Mouse (Mus musculus) liver, postnatal 0 days (tissue): Measurements from ENCODE around the gene Nms. TPM values are rescaled to one million over a fixed set of nuclear protein-coding genes. Genes with fewer than 3 reads are reported as not detected.

Experiments
- ATAC-seq: fragments of 200-750 bp; cut with Nextera tagmentation; 2 replicates; pipeline ENCODE4 v1.8.0; 2017; ENCODE audit warnings: mild to moderate bottlenecking, moderate library complexity
- DNase-seq: peaks from one replicate; pipeline ENCODE4 v3.0.0-alpha.2; 2016
- H3K27ac ChIP-seq: fragments of 300-500 bp; sonication (generic); 2 replicates; pipeline ENCODE4 v1.5.1; 2014; ENCODE audit warnings: antibody characterized with exemption, moderate library complexity, mild to moderate bottlenecking, low read depth
- H3K27me3 ChIP-seq: fragments of 300-500 bp; sonication (generic); 2 replicates; pipeline ENCODE4 v1.6.1; 2014; ENCODE audit warnings: low read length, control low read depth, mixed read lengths; ENCODE audit not compliant: insufficient read depth
- H3K36me3 ChIP-seq: fragments of 300-500 bp; sonication (generic); replicated peaks from 2 replicates; pipeline ENCODE4 v1.6.1; 2014; ENCODE audit warnings: mild to moderate bottlenecking, control low read depth, low read length, moderate library complexity, mixed read lengths; ENCODE audit not compliant: insufficient read depth
- H3K4me1 ChIP-seq: fragments of 300-500 bp; sonication (generic); 2 replicates; pipeline ENCODE4 v1.6.1; 2014; ENCODE audit warnings: antibody characterized with exemption, mild to moderate bottlenecking, control low read depth; ENCODE audit not compliant: insufficient read depth
- H3K4me2 ChIP-seq: fragments of 300-500 bp; sonication (generic); 2 replicates; pipeline ENCODE4 v1.6.1; 2014; ENCODE audit warnings: low read depth, mild to moderate bottlenecking, low read length, moderate library complexity, mixed read lengths
- H3K4me3 ChIP-seq: fragments of 300-500 bp; sonication (generic); 2 replicates; pipeline ENCODE4 v1.5.1; 2014; ENCODE audit warnings: low read depth, low read length
- H3K9ac ChIP-seq: fragments of 300-500 bp; sonication (generic); replicated peaks from 2 replicates; pipeline ENCODE4 v1.6.1; 2014; ENCODE audit warnings: mild to moderate bottlenecking, moderate library complexity
- H3K9me3 ChIP-seq: fragments of 300-500 bp; sonication (generic); 2 replicates; pipeline ENCODE4 v1.6.1; 2016; ENCODE audit warnings: mild to moderate bottlenecking, control low read depth, low read length, mixed read lengths
- CTCF ChIP-seq: sonication (generic); IDR thresholded peaks from 2 replicates; pipeline ENCODE4 v1.5.1; 2016; ENCODE audit warnings: antibody characterized with exemption, low read depth
- EP300 ChIP-seq: IDR thresholded peaks from 2 replicates; pipeline ENCODE4 v1.6.1; 2016; ENCODE audit warnings: antibody characterized with exemption, low read depth, mild to moderate bottlenecking
- WGBS: fragments of 180-500 bp; shearing (Covaris S2); extraction: QIAGEN DNeasy Blood & Tissue Kit; methylation state at CpG from one replicate; pipeline ENCODE4 v1.1.7; 2014; ENCODE audit not compliant: insufficient replicate concordance; 5-methylcytosine and 5-hydroxymethylcytosine counted together
- polyA plus RNA-seq: library from polyadenylated mRNA; unstranded; fragments of >200 nt; fragmentation: Nextera tagmentation; extraction: Ambion mirVana; gene quantifications from 2 replicates; pipeline ENCODE4 v1.2.1, GENCODE M21; 2015

Gene Nms
- polyA plus RNA-seq, 1 experiment from 2014 or later = not detected

DNA sequence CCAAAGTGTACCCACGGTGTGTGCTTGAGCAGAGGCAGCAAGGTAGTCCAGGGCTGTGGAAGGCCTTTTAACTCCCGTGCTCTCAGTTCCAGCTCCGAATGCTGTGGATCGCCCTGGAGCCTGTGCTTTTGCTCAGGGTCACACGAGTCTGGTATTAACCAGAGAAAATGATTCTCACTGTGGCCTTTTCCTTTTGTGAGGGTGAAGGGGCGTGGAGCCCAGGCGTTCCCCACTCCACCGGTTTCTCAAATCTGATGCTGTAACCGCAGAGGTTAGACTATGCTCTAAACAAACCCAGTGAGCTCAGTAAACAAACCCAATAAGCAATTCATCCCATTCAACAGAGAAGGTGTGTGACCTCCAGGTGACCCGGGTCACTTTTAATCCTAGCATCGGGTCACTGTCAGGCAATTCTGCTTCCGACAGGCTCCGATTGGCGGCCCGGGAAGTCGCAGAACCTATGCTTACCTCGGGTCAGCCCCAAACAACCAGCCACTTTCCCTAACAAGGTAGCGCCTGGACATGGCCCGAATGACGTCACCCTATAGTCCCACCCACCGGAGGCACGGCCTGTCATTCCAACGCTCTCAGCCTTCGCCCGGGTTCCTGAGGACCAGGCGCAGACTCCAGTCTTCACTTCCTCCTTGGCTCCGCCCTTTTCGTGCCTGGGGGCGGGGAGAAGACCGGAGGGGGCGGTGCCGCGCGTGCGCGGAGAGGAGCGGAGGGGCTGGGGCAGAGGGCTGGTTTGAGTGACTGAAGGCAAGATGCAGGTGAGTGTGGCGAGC is 48.3 kb downstream of the Nms start:
- peak; percentile 94 for ATAC-seq
- WGBS = 4% methylated on average over 38 of the region's 38 CpGs
- Histone ChIP-seq H3K9ac (peak overlapping the region; percentile 62), H3K4me3 (peak overlapping the region; percentile 75), H3K27me3 (no peaks in the 10 kb centered on the region), H3K4me1 (peaks cover 10% of the 10 kb centered on the region; the same call in 1 of the 2 replicates), H3K9me3 (no peaks in the 10 kb centered on the region), H3K4me2 (peak overlapping the region; percentile 73), H3K36me3 (no peaks in the 10 kb centered on the region), H3K27ac (peak overlapping the region; percentile 70)
- TF ChIP-seq CTCF (no peak), EP300 (no peak)
- DNase-seq = peak; percentile 94

DNA sequence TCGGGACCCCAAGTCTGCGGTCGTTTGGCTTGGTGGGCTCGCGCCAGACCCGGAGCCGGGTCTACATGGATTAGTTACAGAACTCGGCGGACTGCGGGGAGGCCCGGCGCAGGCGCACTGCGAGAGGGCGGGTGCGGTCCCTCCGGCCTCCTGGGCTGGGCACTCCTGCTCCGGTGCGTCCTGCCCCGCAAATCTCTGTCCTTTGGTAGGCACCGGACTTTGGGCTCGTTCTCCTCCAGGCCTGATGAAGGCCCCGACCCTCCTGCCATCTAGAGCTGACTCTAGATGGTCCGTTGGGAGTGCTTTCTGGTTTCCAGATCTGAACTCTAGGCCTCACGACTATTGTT is 48.9 kb downstream of the Nms start:
- peak; percentile 84 for ATAC-seq
- H3K9ac ChIP-seq = peak overlapping the region; percentile 62
- no peaks in the 10 kb centered on the region for H3K36me3 ChIP-seq
- peak overlapping the region; percentile 73 for H3K4me2 ChIP-seq
- no peaks in the 10 kb centered on the region for H3K27me3 ChIP-seq
- under 1% methylated on average over 23 of the region's 25 CpGs for WGBS
- H3K27ac ChIP-seq = peak overlapping the region; percentile 45
- DNase-seq = no peak
- no peak for TF ChIP-seq CTCF
- no peak for TF ChIP-seq EP300
- H3K4me3 ChIP-seq = peak overlapping the region; percentile 75
- peaks cover 10% of the 10 kb centered on the region; the same call in 1 of the 2 replicates for H3K4me1 ChIP-seq
- H3K9me3 ChIP-seq = no peaks in the 10 kb centered on the region

DNA sequence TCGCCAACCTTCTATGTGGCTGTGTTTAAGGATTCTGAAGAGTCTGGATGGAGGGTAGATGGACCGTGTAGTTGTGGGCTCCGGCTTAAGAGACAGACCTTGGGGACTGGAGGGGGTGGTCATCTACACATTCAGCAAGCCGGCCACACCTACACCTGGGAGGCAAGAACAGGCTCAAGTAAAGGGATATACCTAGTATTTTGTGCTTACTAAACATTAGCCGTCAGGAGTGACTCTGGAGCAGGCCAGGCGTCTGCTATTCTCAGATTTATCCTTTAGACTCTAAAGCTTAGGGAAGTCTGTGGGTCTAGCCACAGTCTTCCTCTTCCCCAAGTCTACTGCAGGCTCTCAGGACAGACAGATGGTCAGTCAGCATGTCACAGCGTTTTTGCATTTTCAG is 49.4 kb downstream of the Nms start:
- Histone ChIP-seq H3K9ac (peak overlapping the region; percentile 62), H3K27ac (no peak overlapping the region), H3K36me3 (0 out of 2 replicates have a peak, but pooled peaks cover 1% of the 10 kb centered on the region), H3K4me3 (peak overlapping the region; percentile 75), H3K9me3 (no peaks in the 10 kb centered on the region), H3K4me2 (peak overlapping the region; percentile 73), H3K4me1 (peaks cover 10% of the 10 kb centered on the region; the same call in 1 of the 2 replicates), H3K27me3 (no peaks in the 10 kb centered on the region)
- 17% methylated on average over 7 of the region's 7 CpGs for WGBS
- TF ChIP-seq EP300 = no peak
- TF ChIP-seq CTCF = no peak
- no peak for ATAC-seq
- DNase-seq = no peak

DNA sequence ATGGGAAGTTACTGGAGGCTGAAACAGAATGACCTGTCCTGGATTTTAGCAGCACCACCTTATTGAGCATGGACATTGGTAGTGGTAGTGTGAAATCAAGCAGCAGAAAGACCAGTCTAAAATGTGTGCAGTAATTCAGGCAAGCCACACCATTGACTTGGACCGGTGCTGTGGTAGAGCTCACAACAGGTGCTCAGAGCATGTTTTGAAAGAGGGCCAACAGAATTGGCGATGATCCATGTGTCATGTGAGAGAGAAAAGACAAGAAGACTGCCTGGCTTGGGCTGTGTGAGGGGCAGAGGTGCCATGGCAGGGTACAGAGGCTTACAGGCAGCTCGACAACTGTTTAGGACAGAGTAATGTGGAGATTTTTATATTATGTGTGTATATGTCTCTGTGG is 53.4 kb downstream of the Nms start:
- 80% methylated on average over 3 of the region's 3 CpGs for WGBS

More for the DNA sequence above, 53.4 kb downstream of the Nms start:
- Histone ChIP-seq H3K9me3 (no peaks in the 10 kb centered on the region), H3K4me3 (no peak overlapping the region), H3K27me3 (no peaks in the 10 kb centered on the region), H3K36me3 (peaks cover 26% of the 10 kb centered on the region), H3K27ac (no peak overlapping the region), H3K4me1 (peaks cover 5% of the 10 kb centered on the region; the same call in 1 of the 2 replicates), H3K4me2 (no peak overlapping the region), H3K9ac (no peak overlapping the region)
- ATAC-seq (no peak), DNase-seq (no peak)
- no peak for TF ChIP-seq CTCF
- no peak for TF ChIP-seq EP300

Other genes starting within 250 kb of the Nms start
- 0.01 TPM in 1 of 2 replicates, not detected in the other for gene Lonrf2, start 102.4 kb upstream of the Nms start, polyA plus RNA-seq
- gene Chst10, start 41.0 kb upstream of the Nms start, polyA plus RNA-seq = 0.17 and 0.33 TPM in 2 replicates
- gene Pdcl3, start 46.5 kb downstream of the Nms start, polyA plus RNA-seq = 42.5 and 42.8 TPM in 2 replicates